Comparison of ENCODE assay signal across 44 mouse cellular contexts in genomic region chr2:148026366-148026765, GRCm38 (mm10). TPM values are rescaled to one million over a fixed set of nuclear protein-coding genes. Genes with fewer than 3 reads are reported as not detected.
"Had no signal": no experiment of that assay in that cellular context is flagged by ENCODE, and none has a peak within 500 bp of the region (broad histone marks: within the 10 kb centered on the region; RNA-seq: fewer than 3 reads in every experiment).

No protein-coding gene starts in this region.

- H3K4me3 ChIP-seq: heart, adult 2 months; heart, embryonic 10.5 days; heart, embryonic 12.5 days; heart, embryonic 13.5 days; heart, embryonic 15.5 days; hindbrain, embryonic 10.5 days; hindbrain, embryonic 12.5 days; hindbrain, embryonic 13.5 days; hindbrain, embryonic 15.5 days; intestine, embryonic 15.5 days; kidney, embryonic 15.5 days; layer of hippocampus, adult 2 months had no signal

- H3K9me3 ChIP-seq: heart, embryonic 10.5 days; heart, embryonic 12.5 days; heart, embryonic 13.5 days; heart, embryonic 15.5 days; hindbrain, embryonic 10.5 days; hindbrain, embryonic 12.5 days; hindbrain, embryonic 13.5 days; hindbrain, embryonic 15.5 days; intestine, embryonic 15.5 days; kidney, embryonic 15.5 days had no signal

- H3K4me2 ChIP-seq: heart, embryonic 11.5 days; heart, embryonic 12.5 days; heart, embryonic 13.5 days; heart, embryonic 15.5 days; hindbrain, embryonic 12.5 days; hindbrain, embryonic 13.5 days; hindbrain, embryonic 14.5 days; hindbrain, embryonic 15.5 days; intestine, embryonic 15.5 days; kidney, embryonic 15.5 days had no signal

- H3K36me3 ChIP-seq: heart, embryonic 10.5 days; heart, embryonic 12.5 days; heart, embryonic 13.5 days; heart, embryonic 15.5 days; hindbrain, embryonic 10.5 days; hindbrain, embryonic 12.5 days; hindbrain, embryonic 13.5 days; hindbrain, embryonic 15.5 days; intestine, embryonic 15.5 days; kidney, embryonic 15.5 days had no signal

- H3K4me1 ChIP-seq: heart, embryonic 12.5 days; heart, embryonic 15.5 days; hindbrain, embryonic 13.5 days; hindbrain, embryonic 15.5 days; intestine, embryonic 15.5 days had no signal

- H3K27ac ChIP-seq: heart, adult 2 months; heart, embryonic 10.5 days; heart, embryonic 13.5 days; heart, embryonic 15.5 days; hindbrain, embryonic 10.5 days; hindbrain, embryonic 12.5 days; hindbrain, embryonic 13.5 days; hindbrain, embryonic 14.5 days; hindbrain, embryonic 15.5 days; hindbrain, postnatal 0 days; intestine, embryonic 15.5 days; kidney, embryonic 15.5 days; kidney, postnatal 0 days; layer of hippocampus, adult 2 months had no signal

- H3K9ac ChIP-seq: heart, embryonic 12.5 days; heart, embryonic 13.5 days; heart, embryonic 15.5 days; hindbrain, embryonic 12.5 days; hindbrain, embryonic 13.5 days; hindbrain, embryonic 14.5 days; hindbrain, embryonic 15.5 days; intestine, embryonic 15.5 days; kidney, embryonic 15.5 days had no signal

- DNase-seq: heart, adult 18-20 months; heart, adult 2 months; heart, postnatal 10 days; heart, postnatal 14 days; heart, postnatal 36 days; heart, postnatal 4 days; kidney, adult 11 months; kidney, adult 18-20 months; kidney, adult 2 months; kidney, adult 8-10 months; kidney, adult 9 months; kidney, postnatal 10 days; kidney, postnatal 14 days; kidney, postnatal 25 days; kidney, postnatal 36 days; kidney, postnatal 4 days; layer of hippocampus, adult 9-11 months had no signal

- ATAC-seq: hindbrain, embryonic 16.5 days; hindbrain, postnatal 0 days; inflammation-experienced regulatory T-cells, adult 6 months; intestine, embryonic 15.5 days; intestine, embryonic 16.5 days; intestine, postnatal 0 days had no signal

RNA-seq across cellular contexts. Expression of gene Foxa2, which starts 20.4 kb away (rescaled TPM):
- total RNA-seq: heart, adult 2 months; heart, adult 8-10 months; heart, postnatal 10 days; heart, postnatal 14 days; heart, postnatal 25 days; heart, postnatal 36 days; heart, postnatal 4 days; hematopoietic stem cell, adult 5-6 weeks; layer of hippocampus, adult 18-20 months; layer of hippocampus, adult 2 months; layer of hippocampus, adult 8-10 months; layer of hippocampus, postnatal 10 days; layer of hippocampus, postnatal 14 days had no signal
- polyA plus RNA-seq: heart, postnatal 0 days; inflammation-experienced regulatory T-cells, adult 6 months; kidney, adult 2 months; kidney, postnatal 0 days had no signal
